Mouse (Mus musculus) forebrain, embryonic 14.5 days (tissue): ENCODE results near the gene Arhgap6. TPM values are rescaled to one million over a fixed set of nuclear protein-coding genes. Genes with fewer than 3 reads are reported as not detected.
A peak's percentile ranks its signal among the peaks of the same experiment; 100 is the strongest.

Experiments used
- ATAC-seq: fragments of 200-750 bp; cut with Nextera tagmentation; 2 replicates; pipeline ENCODE4 v1.8.0; 2017; ENCODE audit warnings: mild to moderate bottlenecking, moderate library complexity
- DNase-seq: peaks from one replicate; pipeline ENCODE4 v3.0.0-alpha.2; 2015; ENCODE audit warnings: low spot score
- H3K27ac ChIP-seq: fragments of 300-500 bp; sonication (generic); 2 replicates; pipeline ENCODE4 v1.5.1; 2014; ENCODE audit warnings: low read depth, mild to moderate bottlenecking, control low read depth, low read length, moderate library complexity
- H3K27me3 ChIP-seq: fragments of 300-500 bp; sonication (generic); replicated peaks from 2 replicates; pipeline ENCODE4 v1.6.1; 2014; ENCODE audit warnings: low read length, control low read depth, mixed read lengths; ENCODE audit not compliant: control insufficient read depth, insufficient read depth
- H3K36me3 ChIP-seq: fragments of 300-500 bp; sonication (generic); 2 replicates; pipeline ENCODE4 v1.6.1; 2014; ENCODE audit warnings: low read length, control low read depth; ENCODE audit not compliant: control insufficient read depth, insufficient read depth
- H3K4me1 ChIP-seq: fragments of 300-500 bp; sonication (generic); 2 replicates; pipeline ENCODE4 v1.6.1; 2014; ENCODE audit warnings: antibody characterized with exemption, low read length, control low read depth; ENCODE audit not compliant: control insufficient read depth, insufficient read depth
- H3K4me2 ChIP-seq: fragments of 300-500 bp; sonication (generic); 2 replicates; pipeline ENCODE4 v1.6.1; 2014; ENCODE audit warnings: mild to moderate bottlenecking, control low read depth, low read length
- H3K4me3 ChIP-seq: fragments of 300-500 bp; sonication (generic); 2 replicates; pipeline ENCODE4 v1.5.1; 2014; ENCODE audit warnings: low read depth, low read length, control low read depth
- H3K9ac ChIP-seq: fragments of 300-500 bp; sonication (generic); 2 replicates; pipeline ENCODE4 v1.6.1; 2014; ENCODE audit warnings: mild to moderate bottlenecking, low read length, control low read depth, moderate library complexity
- H3K9me3 ChIP-seq: fragments of 300-500 bp; sonication (generic); replicated peaks from 2 replicates; pipeline ENCODE4 v1.6.1; 2016; ENCODE audit warnings: low read length, control low read depth, mixed read lengths; ENCODE audit not compliant: control insufficient read depth
- WGBS: fragments of 180-500 bp; shearing (Covaris S2); extraction: QIAGEN DNeasy Blood & Tissue Kit; methylation state at CpG from one replicate; pipeline ENCODE4 v1.1.7; 2014; 5-methylcytosine and 5-hydroxymethylcytosine counted together
- polyA plus RNA-seq: library from polyadenylated mRNA; unstranded; fragments of >200 nt; fragmentation: Nextera tagmentation; extraction: Ambion mirVana; gene quantifications from 2 replicates; pipeline ENCODE4 v1.2.1, GENCODE M21; 2014

The Arhgap6 gene
- polyA plus RNA-seq, 1 experiment from 2014 or later, result 0.51 TPM

GRCm38 (mm10) chrX:169036403-169037296 is 241.8 kb downstream of the Arhgap6 start:
- DNase-seq, result peak; percentile 71
- H3K9ac ChIP-seq, result peak overlapping the region; percentile 48; the same call in 1 of the 2 replicates
- no peak overlapping the region for H3K27ac ChIP-seq
- H3K27me3 ChIP-seq, result no peaks in the 10 kb centered on the region
- peak; percentile 97 for ATAC-seq
- H3K4me3 ChIP-seq, result peak overlapping the region; percentile 30
- no peaks in the 10 kb centered on the region for H3K9me3 ChIP-seq
- H3K4me1 ChIP-seq, result no peaks in the 10 kb centered on the region
- peak overlapping the region; percentile 50 for H3K4me2 ChIP-seq
- WGBS, result 28% methylated on average over 32 of the region's 32 CpGs
- no peaks in the 10 kb centered on the region for H3K36me3 ChIP-seq

GRCm38 (mm10) chrX:169037401-169037800 is 242.5 kb downstream of the Arhgap6 start:
- Histone ChIP-seq H3K4me3 (no peak overlapping the region), H3K27ac (no peak overlapping the region), H3K9ac (no peak overlapping the region), H3K4me2 (no peak overlapping the region), H3K36me3 (no peaks in the 10 kb centered on the region), H3K9me3 (no peaks in the 10 kb centered on the region), H3K27me3 (no peaks in the 10 kb centered on the region), H3K4me1 (no peaks in the 10 kb centered on the region)
- WGBS, result 68% methylated on average over 4 of the region's 4 CpGs
- no peak for DNase-seq
- no peak for ATAC-seq

- WGBS, result 76% methylated on average over 1 of the region's 1 CpGs
- Histone ChIP-seq H3K27me3 (no peaks in the 10 kb centered on the region), H3K4me3 (no peak overlapping the region), H3K4me2 (no peak overlapping the region), H3K4me1 (no peaks in the 10 kb centered on the region), H3K9ac (no peak overlapping the region), H3K36me3 (no peaks in the 10 kb centered on the region), H3K27ac (no peak overlapping the region), H3K9me3 (no peaks in the 10 kb centered on the region)
- DNase-seq, result no peak
- no peak for ATAC-seq
Observed at GRCm38 (mm10) chrX:169043872-169044271, 249.0 kb downstream of the Arhgap6 start.

- DNase-seq, result no peak
- no peak for ATAC-seq
- Histone ChIP-seq H3K27me3 (no peaks in the 10 kb centered on the region), H3K27ac (no peak overlapping the region), H3K9me3 (no peaks in the 10 kb centered on the region), H3K4me2 (no peak overlapping the region), H3K36me3 (no peaks in the 10 kb centered on the region), H3K4me1 (no peaks in the 10 kb centered on the region), H3K4me3 (no peak overlapping the region), H3K9ac (no peak overlapping the region)
- WGBS, result 75% methylated on average over 3 of the region's 3 CpGs
Observed at GRCm38 (mm10) chrX:169047595-169047994, 252.7 kb downstream of the Arhgap6 start.

- Histone ChIP-seq H3K4me2 (no peak overlapping the region), H3K9me3 (no peaks in the 10 kb centered on the region), H3K4me3 (no peak overlapping the region), H3K4me1 (no peaks in the 10 kb centered on the region), H3K27me3 (no peaks in the 10 kb centered on the region), H3K27ac (no peak overlapping the region), H3K9ac (no peak overlapping the region), H3K36me3 (no peaks in the 10 kb centered on the region)
- no peak for ATAC-seq
- no peak for DNase-seq
Observed at GRCm38 (mm10) chrX:169049550-169049949, 254.7 kb downstream of the Arhgap6 start.

GRCm38 (mm10) chrX:169053907-169054476 is 259.1 kb downstream of the Arhgap6 start:
- Histone ChIP-seq H3K9me3 (no peaks in the 10 kb centered on the region), H3K36me3 (no peaks in the 10 kb centered on the region), H3K27me3 (no peaks in the 10 kb centered on the region), H3K27ac (no peak overlapping the region), H3K4me1 (no peaks in the 10 kb centered on the region), H3K4me2 (no peak overlapping the region), H3K4me3 (no peak overlapping the region), H3K9ac (no peak overlapping the region)
- 65% methylated on average over 5 of the region's 5 CpGs for WGBS
- ATAC-seq, result no peak
- no peak for DNase-seq

GRCm38 (mm10) chrX:169062555-169062954 is 267.7 kb downstream of the Arhgap6 start:
- Histone ChIP-seq H3K27ac (no peak overlapping the region), H3K4me1 (no peaks in the 10 kb centered on the region), H3K36me3 (no peaks in the 10 kb centered on the region), H3K9me3 (no peaks in the 10 kb centered on the region), H3K27me3 (no peaks in the 10 kb centered on the region), H3K9ac (no peak overlapping the region), H3K4me2 (no peak overlapping the region), H3K4me3 (no peak overlapping the region)
- ATAC-seq, result no peak
- no peak for DNase-seq

- Histone ChIP-seq H3K36me3 (no peaks in the 10 kb centered on the region), H3K4me2 (no peak overlapping the region), H3K9me3 (no peaks in the 10 kb centered on the region), H3K4me3 (no peak overlapping the region), H3K4me1 (no peaks in the 10 kb centered on the region), H3K27me3 (no peaks in the 10 kb centered on the region), H3K27ac (no peak overlapping the region), H3K9ac (no peak overlapping the region)
- 62% methylated on average over 3 of the region's 3 CpGs for WGBS
- DNase-seq, result no peak
- ATAC-seq, result no peak
Observed at GRCm38 (mm10) chrX:169065298-169065697, 270.4 kb downstream of the Arhgap6 start.

- H3K27ac ChIP-seq, result no peak overlapping the region
- DNase-seq, result no peak
- no peak overlapping the region for H3K4me2 ChIP-seq
- 90% methylated on average over 1 of the region's 1 CpGs for WGBS
- H3K9me3 ChIP-seq, result no peaks in the 10 kb centered on the region
- no peaks in the 10 kb centered on the region for H3K36me3 ChIP-seq
- ATAC-seq, result no peak
- no peaks in the 10 kb centered on the region for H3K27me3 ChIP-seq
- H3K4me3 ChIP-seq, result no peak overlapping the region
- no peak overlapping the region for H3K9ac ChIP-seq
- no peaks in the 10 kb centered on the region for H3K4me1 ChIP-seq
Observed at GRCm38 (mm10) chrX:169065922-169066321, 271.0 kb downstream of the Arhgap6 start.
